Mouse (Mus musculus) common myeloid progenitor, adult 5-6 weeks (primary cell): ENCODE data around the gene Cntfr. TPM values are rescaled to one million over a fixed set of nuclear protein-coding genes. Genes with fewer than 3 reads are reported as not detected.
"Not testable (repeated sequence)": the region's sequence is repeated elsewhere in the genome, so short reads cannot be mapped to it uniquely, and the experiment has no call there.

Experiments used
- ATAC-seq: replicated peaks from 2 replicates; pipeline ENCODE4 v1.8.0; 2016; ENCODE audit warnings: low read depth, mild to moderate bottlenecking, moderate TSS enrichment, inconsistent platforms; ENCODE audit not compliant: poor library complexity, severe bottlenecking
- total RNA-seq: library from RNA; stranded (forward); fragments of 200-1000, 187-1606 nt; gene quantifications from 2 replicates; pipeline ENCODE4 v1.2.3, GENCODE M21; 2017

Gene Cntfr
- not detected in 2 replicates for total RNA-seq

DNA sequence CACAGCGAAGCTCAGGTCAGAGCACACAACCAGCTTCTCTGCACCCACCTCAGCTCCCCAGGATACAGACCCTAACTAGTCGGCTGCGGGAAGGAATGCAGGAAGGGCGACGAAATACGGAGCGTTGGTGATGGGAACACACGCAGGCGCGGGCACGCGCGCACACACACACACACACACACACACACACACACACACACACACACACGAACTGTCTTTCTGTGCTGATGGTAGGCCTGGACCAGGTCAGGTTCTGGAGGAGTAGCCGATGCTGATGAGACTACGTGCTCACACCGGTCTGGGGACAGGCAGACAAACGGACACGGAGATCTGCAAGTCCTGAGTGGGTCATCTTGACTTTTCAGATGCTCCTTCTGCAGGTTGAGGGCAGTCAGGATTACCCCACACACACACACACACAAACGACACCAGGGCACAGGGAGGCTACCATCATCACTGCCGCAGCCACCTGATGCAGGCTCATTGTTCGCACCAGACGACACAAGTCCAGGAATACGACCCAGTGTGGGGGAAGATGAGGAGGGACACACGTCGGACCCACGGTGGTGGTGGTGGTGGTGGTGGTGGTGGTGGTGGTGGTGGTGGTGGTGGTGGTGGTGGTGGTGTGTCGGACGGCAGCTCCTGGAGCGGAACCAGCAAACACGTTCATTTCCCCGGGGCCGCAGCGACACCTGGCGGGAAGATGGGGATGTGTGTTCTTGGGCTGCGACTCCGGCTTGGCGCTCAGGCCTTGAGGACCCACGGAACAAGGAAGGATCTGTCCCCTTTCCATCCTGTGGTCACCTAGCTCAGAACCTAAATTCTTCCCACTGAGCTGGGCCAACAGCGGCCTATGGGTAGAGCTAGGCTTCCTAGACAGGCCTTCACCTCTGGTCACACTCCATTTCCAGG lies at the start of gene Cntfr:
Cntfr (minus strand) TSS at position 160 of the 912 bp plus-strand sequence.
- not testable (repeated sequence) for ATAC-seq

DNA sequence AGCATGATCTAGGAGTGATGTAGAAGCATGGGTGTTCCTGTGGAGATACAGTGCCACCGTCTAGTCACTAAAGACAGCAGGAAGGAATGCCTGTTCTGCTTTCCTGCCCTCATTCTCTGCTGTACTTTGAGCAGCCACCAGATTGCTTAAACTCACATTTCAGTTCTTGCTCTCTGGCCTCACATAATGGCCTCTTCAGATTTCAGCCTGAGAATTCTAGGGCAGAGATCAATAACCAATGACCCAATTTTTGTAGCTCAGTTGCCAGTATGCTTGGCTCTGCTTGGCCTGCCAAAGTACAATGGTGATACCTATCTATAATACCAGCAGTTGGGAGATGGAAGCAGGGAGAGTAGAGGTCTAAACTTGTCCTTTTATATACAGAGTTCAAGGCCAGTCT lies 48.1 kb upstream of the Cntfr start:
- ATAC-seq: no peak

DNA sequence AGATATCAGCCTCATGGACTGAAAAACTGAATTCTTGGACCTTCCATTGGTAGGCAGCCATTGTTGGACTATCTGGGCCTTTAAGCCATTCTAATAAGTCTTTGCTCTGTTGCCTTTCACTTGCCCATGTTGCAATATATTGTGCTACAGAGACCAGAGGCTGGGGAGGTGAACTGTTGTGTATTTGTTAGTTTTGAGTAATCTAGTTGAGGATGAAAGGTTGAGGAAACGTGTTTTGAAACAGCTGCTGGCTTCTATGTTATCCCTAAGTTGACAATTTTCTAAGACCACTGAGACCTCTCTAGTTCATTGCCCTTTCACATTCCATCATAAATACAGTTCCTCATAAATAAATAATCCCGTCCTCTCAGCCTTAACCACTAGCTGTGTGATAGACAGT lies 47.2 kb upstream of the Cntfr start:
- ATAC-seq: no peak

DNA sequence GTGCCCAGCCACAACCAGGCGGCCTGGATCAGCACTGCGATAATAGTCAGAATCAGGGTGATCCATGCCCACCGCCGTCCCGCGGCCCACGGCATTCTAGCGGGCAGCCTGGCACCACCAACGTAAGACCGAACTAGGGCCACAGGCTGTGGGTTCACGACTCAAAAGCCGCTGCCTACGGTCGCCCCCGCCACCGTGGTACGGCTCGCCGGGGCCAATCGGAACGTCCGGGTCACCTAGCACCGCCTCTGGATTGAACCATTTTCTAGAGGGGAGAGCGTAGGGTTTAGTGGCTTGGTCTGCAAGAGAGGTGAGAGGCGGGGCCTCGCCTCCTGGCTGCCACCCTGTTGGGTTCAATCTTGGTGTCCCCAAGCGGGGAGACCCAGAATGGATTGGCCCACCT lies 44.3 kb upstream of the Cntfr start:
- peak; percentile 88 for ATAC-seq

DNA sequence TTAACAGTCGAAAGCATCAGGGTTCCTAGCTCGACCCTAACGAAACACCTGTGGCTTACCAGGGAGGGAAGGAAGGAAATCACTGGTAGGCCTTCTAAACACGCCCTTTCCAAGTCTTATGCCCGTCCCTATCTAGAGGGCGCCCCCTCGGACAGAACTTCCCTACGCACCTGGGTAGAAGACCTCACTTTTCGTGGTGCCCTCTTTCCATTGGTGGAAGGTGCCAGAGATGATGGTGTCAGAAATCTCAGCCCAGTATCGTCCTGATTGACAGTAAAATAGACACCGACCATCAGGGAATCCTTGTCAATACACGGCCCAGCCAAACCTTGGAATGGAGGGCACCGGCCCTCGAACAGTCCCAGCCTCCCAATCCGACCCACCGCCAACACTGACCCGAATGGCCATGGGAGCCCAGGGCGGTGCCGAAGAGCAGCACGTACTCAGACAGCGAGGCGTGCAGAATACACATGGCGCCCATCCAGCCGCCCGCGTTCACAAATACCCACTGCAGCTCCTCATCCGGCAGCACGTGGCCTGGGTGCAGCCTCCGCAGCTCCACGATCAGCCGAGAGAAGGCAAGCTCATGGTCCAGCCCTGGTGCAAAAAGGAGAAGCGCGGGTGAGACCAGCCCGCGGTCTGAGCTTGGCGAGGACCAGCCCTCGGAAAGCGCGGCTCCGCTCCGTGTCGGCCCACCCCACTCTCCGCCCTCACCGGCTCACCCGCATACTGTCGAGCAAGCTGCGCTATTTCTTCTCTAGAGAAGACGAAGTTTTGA lies 43.7 kb upstream of the Cntfr start:
- ATAC-seq: peak; percentile 69

DNA sequence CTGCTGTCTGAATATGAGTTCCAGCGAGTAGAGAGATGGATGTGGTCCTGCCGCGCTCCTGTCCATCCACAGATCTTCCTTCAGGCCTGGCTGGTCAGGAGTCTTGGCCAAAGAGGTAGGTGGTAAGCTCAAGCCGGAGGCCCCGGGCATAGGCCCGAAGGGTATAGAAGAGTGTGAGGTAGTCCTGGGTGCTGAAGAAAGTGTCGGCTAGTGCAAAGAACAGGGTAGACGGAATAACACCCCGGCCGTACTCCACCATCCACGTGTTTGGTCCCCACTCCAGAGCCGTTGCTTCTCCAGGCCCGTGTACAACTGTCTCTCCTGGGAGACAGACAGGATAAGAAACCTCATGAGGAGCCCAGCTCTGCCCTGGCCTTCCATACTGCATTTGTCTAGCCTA lies 42.4 kb upstream of the Cntfr start:
- ATAC-seq: no peak

DNA sequence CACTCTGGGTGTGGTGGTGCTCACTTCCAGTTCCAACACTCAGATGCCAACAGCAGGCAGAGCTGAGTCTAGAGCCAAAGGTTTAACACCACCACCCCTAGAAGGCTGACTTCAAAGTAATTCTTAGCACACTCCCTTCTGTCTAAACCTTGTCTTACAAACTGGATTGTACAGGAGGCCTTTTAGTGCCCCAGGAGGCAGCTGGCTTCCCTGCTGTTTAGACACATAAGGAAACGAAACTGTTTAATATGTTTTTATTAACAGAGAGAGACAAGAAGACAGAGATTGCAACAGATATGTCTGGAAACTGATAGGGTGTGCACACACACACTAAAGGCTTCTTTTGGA lies 41.3 kb upstream of the Cntfr start:
- no peak for ATAC-seq

DNA sequence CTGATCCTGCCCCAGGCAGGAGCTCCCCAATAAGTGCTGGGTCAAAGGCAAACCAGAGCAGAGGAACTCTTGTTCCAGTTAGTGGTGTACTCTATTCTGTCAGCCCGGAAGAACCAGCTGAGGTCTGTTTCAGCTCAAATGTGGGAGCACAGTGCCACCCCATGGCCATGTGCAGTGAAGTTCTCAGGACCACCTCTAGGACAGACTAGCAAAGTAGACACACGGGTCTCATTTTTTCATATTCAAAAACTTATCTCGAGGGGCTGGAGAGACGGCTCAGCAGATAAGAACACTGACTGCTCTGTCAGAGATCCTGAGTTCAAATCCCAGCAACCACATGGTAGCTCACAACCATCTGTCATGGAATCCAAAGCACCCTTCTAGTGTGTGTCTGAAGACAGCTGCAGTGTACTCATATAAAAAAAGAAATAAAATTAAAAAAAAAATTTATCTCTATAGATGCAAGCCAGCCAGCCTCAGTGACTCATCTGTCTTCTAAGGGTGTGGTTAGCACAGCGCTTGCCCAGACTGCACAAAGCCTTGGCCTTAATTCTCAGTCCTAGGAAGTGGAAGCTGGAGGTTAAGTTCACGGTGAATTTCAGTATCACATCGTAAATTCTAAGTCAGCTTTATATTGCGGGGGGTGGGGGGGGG lies 40.8 kb upstream of the Cntfr start:
- peak; percentile 58 for ATAC-seq

DNA sequence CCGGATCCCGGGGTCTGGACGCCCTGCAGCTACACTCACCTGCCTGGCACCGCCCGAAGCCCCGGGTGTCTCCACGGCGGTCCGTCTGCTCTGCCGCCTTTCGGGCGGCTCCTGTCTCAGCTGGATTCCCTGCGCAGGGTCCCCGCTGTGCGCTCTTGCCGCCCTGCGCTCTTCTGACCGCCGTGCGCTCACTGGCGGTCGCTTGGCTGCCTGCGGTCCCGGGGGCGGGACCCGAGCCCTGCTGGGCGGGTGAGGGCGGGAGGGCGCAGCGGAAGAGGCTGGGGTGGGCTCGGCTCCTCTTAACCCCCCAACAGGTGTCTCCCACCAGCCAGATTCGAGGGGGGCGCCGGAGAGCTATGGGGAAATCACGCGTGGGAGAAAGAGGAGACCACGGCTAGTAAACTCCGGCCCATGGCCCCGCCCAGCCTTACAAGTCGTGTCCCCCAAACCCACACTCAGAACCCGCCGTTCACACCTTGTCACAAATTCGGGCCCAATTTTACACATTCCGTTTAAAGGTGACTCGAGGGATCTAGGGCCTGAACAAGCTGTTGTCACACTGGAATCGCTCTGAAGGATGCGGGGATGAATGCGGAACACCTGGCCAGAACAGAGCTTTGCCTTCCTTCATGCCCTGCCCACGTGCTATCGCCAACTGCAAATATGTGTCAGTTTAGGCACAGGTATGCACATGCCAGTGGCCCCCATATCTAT lies 34.3 kb upstream of the Cntfr start, which contains the start of gene Arid3c:
Arid3c (minus strand) TSS at position 91 of the 714 bp plus-strand sequence.
- ATAC-seq: peak; percentile 71

DNA sequence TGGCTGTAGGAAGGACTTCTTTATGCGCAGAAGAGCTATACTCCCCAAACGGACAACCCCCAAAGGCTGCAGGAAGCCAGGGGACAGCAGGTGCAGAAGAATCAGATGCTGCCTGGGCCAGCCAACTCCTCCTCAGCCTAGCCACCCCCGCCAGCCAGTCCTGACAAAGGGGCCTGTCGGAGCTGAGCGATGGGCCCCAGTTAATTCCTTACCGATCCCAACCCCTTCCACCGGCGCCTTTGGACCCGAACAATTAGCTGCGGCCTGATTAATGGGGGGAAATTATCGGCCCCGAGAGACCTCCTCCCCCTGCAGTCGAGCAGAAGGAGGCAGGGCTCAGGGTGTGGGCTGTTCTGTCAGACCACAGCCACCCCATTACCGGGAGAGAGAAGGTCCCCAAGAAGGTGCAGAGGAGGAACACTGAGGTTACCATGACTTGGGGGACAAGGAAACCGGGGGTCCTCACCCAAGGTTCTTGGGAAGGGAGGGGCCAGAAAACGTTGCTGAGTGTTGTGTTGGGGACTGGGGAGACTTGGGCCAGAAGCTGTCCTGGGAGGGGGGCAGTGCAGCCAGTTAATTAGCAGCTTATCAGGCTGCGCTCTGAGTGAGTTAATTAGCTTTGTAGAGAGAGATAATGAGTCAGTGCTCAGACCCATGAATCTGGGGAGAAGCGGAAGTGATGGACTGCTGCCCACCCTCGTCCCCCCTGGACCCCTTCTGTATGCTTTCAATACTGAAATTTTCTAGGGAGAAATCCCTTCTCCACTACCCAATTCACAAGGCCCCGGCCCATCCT lies 30.1 kb upstream of the Cntfr start:
- no peak for ATAC-seq

DNA sequence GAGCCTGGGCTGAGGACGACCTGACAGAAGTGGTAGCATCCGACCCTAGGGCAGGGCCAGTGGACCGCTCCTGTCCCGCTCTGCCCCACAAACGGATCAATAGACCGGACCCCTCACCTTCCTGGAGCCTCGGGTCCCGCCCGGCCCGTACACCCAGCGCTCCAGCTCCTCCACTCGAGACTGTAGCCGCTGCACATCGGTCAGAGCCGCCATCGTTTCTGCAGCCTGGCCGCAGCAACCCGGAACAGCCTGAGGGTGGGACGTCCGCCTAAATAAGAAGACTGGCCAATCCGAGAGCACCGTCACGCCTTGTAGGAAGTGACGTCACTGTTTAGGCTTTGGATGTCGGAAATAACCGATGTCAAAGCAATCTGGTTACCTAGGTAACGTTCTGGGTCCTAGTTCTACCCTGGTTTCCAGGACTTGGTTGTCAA lies 26.0 kb upstream of the Cntfr start, which contains the start of gene Dctn3:
Dctn3 (minus strand) TSS at position 253 of the 434 bp plus-strand sequence.
- ATAC-seq: peak; percentile 96

DNA sequence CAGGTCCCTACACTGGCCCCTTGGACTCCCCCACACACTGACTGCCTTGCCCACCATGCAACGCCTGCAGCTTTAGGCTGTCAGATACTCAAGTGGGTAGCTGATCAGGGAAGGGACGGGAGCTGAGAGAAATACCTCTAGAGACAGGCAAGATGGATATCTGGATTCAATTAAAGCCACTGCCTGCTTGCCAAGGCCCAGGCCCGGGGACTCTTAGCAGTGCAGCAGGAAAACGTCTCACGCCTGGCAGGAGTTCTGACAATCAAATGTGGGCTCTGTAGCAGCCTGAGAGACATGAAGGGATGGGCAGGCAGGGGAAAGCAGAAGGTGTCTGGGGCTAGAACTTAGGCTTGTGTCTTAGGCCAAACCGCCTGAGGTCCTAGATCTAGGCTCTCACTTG lies 19.9 kb upstream of the Cntfr start:
- ATAC-seq: no peak

DNA sequence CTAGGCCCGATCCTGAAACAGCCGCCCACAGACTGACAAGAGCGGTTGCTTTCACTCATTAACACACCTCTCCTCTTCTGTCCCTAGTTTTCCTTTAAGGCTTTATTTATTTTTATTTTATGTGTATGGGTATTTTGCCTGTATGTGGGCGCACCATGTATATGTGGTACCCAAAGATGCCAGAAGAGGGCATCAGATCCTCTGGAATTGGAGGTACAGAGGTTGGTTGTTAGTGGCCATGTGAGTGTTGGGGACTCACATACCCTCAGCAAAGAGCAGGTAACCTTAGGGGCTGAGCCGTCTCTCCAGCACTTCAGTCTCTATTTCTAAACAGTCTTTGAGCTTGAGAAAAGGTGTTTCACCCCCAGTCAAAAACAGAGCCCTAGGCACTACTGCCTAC lies 18.7 kb upstream of the Cntfr start:
- ATAC-seq: 0 out of 2 replicates have a peak, but pooled peaks have one; percentile 37

DNA sequence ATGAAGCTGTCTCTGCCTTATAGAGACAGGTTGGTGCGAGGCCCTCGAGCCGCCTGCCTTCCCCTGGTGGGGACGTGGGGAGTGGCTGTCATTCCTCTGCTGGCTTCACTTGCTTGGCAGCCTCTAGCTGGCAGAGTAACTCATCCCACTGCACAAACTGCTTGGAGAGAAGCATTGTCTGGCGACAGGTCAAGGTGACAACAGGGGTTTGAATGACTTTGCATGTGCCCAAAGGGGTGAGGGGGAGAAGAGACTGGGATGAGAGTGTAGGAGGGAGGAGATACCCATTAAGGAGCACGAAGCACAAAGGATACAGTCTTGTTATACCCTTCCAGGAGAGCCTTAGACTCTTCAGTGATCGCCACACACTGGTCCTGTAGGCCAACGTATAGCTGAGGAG lies 18.2 kb upstream of the Cntfr start:
- no peak for ATAC-seq

DNA sequence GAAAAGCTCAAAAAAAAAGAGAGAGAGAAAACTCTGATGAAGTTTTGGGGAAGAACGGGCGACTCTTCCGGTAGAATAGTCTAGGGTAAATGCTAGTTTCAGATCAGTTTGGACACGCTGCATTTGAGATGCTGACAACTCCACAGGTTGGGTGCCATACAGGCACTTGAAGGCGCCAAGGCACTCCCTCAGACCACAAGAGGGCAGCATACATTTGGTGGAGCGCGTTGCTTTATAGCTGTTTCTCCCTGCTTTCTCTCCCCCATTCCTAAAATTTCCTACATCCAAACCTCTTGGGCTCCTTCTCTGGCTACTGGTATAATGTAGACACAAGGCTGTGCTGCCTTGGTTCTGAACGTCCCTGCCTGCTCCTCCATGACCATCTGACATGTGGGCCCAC lies 17.4 kb upstream of the Cntfr start:
- peak; percentile 64 for ATAC-seq

DNA sequence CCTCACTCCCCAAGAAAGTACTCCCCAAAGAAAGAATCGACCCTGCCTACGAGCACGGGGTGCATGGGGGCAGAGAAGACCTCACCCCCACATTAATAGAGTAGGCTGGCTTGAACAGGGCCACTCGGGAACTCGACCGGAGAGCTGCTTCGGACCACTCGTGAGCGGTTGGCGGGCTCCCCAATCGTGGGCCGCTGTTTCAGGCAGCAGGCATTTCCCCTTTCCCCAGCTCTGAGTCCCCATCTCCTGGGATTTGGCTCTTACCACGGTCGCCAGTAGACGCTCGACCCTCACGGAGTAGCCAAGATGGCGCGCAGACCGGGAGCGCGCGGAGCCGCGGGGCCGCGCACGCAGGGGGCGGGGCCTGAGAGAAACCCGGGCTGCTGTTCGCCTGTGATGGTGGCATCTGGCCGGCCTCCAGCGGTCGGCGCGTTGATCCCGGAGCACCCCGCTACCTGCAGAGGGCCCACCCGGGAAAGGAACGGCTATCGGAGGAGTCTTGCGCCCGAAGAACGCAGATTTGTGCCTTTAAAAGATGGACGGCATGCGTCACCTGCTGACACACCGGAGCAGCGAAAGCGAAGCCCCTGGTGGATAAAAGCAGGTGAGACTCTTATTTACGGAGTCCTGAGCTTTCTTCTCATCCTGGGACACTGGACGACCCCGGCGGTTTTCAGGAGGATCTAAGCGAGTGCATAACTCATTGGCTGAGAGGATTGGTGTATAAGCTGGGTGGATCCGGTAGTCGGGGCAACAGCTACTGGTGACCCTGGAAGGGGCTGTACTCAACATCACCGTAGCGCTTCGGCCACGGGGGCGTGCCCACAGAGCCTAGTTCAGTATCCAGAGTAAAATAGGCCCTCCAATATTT lies 16.5 kb upstream of the Cntfr start, which contains the start of gene Rpp25l:
Rpp25l (minus strand) TSS at position 338 of the 871 bp plus-strand sequence.
- ATAC-seq: peak; percentile 70

DNA sequence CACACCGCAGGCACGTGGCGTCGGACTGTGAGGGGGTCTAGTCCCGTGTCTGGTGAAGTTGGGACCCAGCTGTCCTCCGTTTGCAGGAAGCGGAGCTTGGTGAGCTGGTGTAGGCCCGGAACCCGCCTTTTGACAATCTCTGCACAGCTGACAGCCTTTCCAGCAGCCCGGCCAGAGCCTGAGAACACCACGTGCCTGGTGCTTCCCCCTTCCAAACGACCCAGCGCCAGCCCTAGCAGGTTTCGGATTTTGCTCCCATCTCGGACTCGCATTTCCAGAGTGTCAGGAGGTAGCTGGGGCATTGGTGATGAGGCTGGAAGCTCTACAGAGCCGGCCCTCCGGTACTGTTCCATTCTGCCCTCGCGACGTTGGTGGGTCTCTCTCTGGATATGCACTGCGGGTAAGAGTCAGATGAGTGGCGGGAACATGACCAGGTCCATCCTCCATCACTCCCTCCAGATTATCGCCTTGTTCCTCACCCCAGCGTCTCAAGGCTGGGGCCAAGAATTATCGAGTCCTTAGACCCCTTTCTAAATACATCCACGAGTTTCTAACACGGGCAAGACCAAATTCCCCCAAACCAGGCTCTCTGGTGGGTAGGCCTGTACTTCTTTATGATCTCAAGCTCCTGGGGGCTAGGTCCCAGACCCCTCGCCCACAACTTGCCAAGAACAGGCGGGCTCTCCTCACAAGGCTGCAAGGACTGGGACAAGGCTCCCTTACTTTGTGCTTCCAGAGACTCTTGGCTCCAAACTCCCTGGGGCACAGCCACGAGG lies 15.7 kb upstream of the Cntfr start:
- ATAC-seq: no peak
